Mouse (Mus musculus): ENCODE measurements around the gene Pef1.

DNA sequence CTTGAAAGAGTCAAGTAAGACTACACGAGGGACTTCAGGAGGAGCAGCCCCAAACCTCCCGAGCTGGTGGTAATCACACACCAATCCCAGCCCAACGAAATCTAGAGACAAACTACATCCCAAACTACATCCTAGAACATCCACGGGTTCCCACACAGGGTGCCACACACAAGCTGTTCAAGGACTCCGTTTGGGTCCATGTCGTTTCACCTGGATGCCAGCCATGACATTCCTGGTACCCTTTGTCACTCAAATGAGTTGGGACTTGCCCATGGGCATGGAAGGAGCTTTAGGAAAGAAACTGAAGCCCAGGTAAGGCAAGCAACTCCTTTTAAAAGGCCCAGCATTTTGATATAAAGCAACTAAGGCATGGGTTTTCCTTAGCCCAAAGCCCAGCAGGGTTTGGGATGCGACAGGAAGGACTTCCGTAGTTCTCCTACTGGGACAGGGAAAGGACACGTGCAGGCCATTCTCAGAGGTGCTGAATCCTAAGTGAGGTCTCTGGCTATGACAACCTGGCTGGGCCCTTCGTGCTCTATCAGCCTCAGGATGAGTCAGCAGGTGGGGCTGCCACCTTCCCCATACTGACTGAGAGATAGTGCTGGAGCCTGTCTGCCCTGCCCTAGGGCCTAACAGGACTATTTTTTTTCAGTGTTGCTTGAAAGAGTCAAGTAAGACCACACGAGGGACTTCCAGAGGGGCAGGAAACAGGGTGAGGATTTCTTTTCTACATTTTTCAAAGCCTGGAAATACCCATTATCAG lies 70.9 kb downstream of the Pef1 start:
- TF ChIP-seq POLR2A (IDR thresholded peaks at IDR 0.05; ENCODE audit: low read depth, low read length) (no peak), CTCF (conservative IDR thresholded peaks at IDR 0.05; ENCODE audit: insufficient read depth, insufficient read length, low read depth, low read length) (no peak)
